Mouse (Mus musculus) liver, embryonic 15.5 days (tissue): ENCODE results near the gene Abhd14a. TPM values are rescaled to one million over a fixed set of nuclear protein-coding genes. Genes with fewer than 3 reads are reported as not detected.

ENCODE experiments used
- ATAC-seq: fragments of 200-750 bp; cut with Nextera tagmentation; 2 replicates; pipeline ENCODE4 v1.8.0; 2017; ENCODE audit warnings: moderate number of reproducible peaks, mild to moderate bottlenecking, moderate library complexity; ENCODE audit not compliant: insufficient read depth
- H3K27ac ChIP-seq: fragments of 300-500 bp; sonication (generic); replicated peaks from 2 replicates; pipeline ENCODE4 v1.5.1; 2015; ENCODE audit warnings: mild to moderate bottlenecking, inconsistent platforms
- H3K27me3 ChIP-seq: fragments of 300-500 bp; sonication (generic); 2 replicates; pipeline ENCODE4 v1.6.1; 2015; ENCODE audit warnings: mild to moderate bottlenecking, inconsistent platforms
- H3K36me3 ChIP-seq: fragments of 300-500 bp; sonication (generic); replicated peaks from 2 replicates; pipeline ENCODE4 v1.6.1; 2015; ENCODE audit warnings: moderate library complexity, mild to moderate bottlenecking, inconsistent platforms
- H3K4me1 ChIP-seq: fragments of 300-500 bp; sonication (generic); replicated peaks from 2 replicates; pipeline ENCODE4 v1.6.1; 2015; ENCODE audit warnings: inconsistent platforms
- H3K4me2 ChIP-seq: fragments of 300-500 bp; sonication (generic); 2 replicates; pipeline ENCODE4 v1.6.1; 2015; ENCODE audit warnings: moderate library complexity, mild to moderate bottlenecking, inconsistent platforms
- H3K4me3 ChIP-seq: fragments of 300-500 bp; sonication (generic); replicated peaks from 2 replicates; pipeline ENCODE4 v1.5.1; 2015; ENCODE audit warnings: mild to moderate bottlenecking, inconsistent platforms
- H3K9ac ChIP-seq: fragments of 300-500 bp; sonication (generic); 2 replicates; pipeline ENCODE4 v1.6.1; 2015; ENCODE audit warnings: moderate library complexity, mild to moderate bottlenecking, inconsistent platforms
- H3K9me3 ChIP-seq: fragments of 300-500 bp; sonication (generic); replicated peaks from 2 replicates; pipeline ENCODE4 v1.6.1; 2016; ENCODE audit warnings: inconsistent platforms
- WGBS: fragments of 180-500 bp; shearing (Covaris S2); methylation state at CpG from one replicate; pipeline ENCODE4 v1.1.7; 2015; ENCODE audit warnings: mixed read lengths; ENCODE audit not compliant: insufficient replicate concordance; 5-methylcytosine and 5-hydroxymethylcytosine counted together
- polyA plus RNA-seq: library from polyadenylated mRNA; unstranded; fragments of >200 nt; fragmentation: Nextera tagmentation; extraction: Ambion mirVana; gene quantifications from 2 replicates; pipeline ENCODE4 v1.2.1, GENCODE M21; 2015

The Abhd14a gene
- polyA plus RNA-seq, 1 experiment from 2014 or later = 20.2 TPM

DNA sequence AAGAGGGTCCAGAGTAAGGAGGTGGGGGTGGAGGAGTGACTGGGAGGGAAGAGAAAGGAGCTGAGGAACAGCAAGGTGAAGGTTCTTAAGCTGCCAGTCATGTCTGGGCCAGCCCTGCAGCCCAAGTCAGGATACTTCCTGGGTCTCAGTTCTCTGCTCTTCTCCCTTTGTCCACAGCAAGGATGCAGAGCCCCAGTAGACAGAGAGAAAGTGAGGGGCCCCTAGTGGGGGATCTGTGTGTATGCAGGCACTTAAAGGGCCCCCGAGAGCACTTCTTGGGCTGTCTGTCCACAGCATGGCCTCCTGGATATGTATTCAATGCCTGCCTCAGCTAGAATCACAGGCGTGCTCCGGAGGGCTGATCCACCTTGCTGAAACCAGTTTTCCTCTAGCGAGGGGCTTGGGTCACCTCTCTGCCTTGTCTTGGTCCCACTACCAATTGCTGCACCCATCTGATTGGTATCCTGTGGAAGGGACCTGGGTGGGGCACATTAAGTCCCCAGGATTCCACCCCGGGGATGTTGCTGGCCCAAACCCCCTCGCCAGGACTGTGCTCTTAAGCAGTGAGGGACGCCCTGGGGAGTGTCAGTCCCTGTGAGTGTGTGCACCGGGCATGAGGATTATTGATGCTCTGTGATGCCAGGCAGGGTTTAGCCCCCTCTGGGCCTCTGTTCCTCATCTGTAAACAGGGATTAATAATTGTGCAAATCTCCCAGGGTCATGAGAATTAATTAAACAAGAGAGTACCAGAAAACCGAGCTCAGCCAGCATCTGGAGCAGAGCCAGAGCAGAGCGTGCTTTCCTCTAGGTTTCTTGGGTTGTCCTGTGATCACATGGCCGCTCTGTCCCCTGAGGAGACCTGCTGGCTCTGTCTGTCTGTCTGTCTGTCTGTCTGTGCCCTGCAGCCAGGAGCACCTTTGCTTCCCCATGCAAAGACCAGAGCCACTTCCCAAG is 52.6 kb downstream of the Abhd14a start:
- Histone ChIP-seq H3K9me3 (no peaks in the 10 kb centered on the region), H3K36me3 (no peaks in the 10 kb centered on the region), H3K27ac (no peak overlapping the region), H3K27me3 (no peaks in the 10 kb centered on the region; the same call in 1 of the 2 replicates), H3K4me3 (no peak overlapping the region), H3K9ac (no peak overlapping the region), H3K4me2 (no peak overlapping the region), H3K4me1 (peaks cover 51% of the 10 kb centered on the region)
- no peak for ATAC-seq
- 58% methylated on average over 11 of the region's 11 CpGs for WGBS

DNA sequence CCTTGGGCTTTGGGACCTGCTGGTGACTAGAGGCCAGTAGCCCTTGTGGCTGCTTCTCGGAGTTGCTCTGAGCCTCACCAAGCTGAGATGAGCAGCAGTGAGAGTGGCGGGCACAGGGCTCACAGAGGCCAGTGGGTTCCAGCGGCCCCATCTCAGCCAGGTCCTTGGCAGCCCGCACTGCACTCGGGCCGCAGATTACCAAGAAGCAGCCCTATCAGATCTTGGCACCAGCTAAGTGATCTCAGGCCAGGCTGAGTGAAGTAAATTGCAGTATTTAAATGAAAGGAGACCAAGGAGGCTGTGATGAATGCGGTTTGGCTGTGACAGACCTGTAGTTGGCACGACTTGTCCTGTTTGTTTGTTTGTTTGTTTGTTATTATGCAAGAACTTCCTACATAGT is 53.9 kb downstream of the Abhd14a start:
- 48% methylated on average over 8 of the region's 8 CpGs for WGBS

DNA sequence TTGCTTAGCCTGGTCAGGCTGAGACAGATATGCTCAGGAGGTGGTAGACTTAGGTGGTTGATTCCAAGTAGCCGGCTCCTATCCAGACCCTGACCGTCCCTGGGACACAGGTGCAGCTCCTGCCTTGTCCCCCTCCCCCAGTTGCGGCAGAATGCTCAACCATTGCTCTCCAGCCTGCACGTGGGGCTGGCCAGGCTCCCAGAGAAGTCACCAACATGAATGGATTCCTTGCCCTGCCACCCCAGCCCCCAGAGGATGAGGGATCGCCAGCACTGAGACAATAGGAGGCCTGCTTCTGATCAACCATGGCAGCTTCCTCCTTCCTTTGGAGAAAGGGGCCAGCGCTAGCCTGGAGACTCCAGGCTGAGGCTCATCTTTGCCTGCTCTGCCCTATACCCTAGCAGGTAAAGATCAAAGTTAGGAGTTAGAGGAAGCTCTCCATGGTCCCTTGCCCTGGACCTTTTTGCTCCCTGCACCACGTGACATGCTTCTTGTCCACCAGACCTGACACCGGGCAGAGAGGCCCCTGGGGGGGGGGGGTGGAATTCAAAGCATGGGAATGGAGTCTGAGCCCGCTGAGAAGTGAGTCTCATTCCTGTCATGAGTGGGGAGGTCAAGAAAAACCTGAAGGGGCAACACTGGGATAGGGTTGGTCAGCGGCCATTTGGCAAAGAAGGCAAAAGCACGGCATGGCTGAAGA is 54.5 kb downstream of the Abhd14a start:
- Histone ChIP-seq H3K36me3 (no peaks in the 10 kb centered on the region), H3K9ac (no peak overlapping the region), H3K27me3 (no peaks in the 10 kb centered on the region; the same call in 1 of the 2 replicates), H3K27ac (no peak overlapping the region), H3K4me3 (no peak overlapping the region), H3K4me2 (no peak overlapping the region), H3K4me1 (peaks cover 34% of the 10 kb centered on the region), H3K9me3 (no peaks in the 10 kb centered on the region)
- WGBS = 63% methylated on average over 11 of the region's 11 CpGs
- no peak for ATAC-seq

More for the DNA sequence above, 53.9 kb downstream of the Abhd14a start:
- H3K4me1 ChIP-seq = peaks cover 37% of the 10 kb centered on the region
- H3K27ac ChIP-seq = no peak overlapping the region
- no peaks in the 10 kb centered on the region for H3K36me3 ChIP-seq
- H3K9me3 ChIP-seq = no peaks in the 10 kb centered on the region
- H3K27me3 ChIP-seq = no peaks in the 10 kb centered on the region; the same call in 1 of the 2 replicates
- H3K4me3 ChIP-seq = no peak overlapping the region
- no peak overlapping the region for H3K4me2 ChIP-seq
- H3K9ac ChIP-seq = no peak overlapping the region
- ATAC-seq = no peak

Other genes with a start within 250 kb of the Abhd14a start
- 11.7 and 13.6 TPM in 2 replicates for gene Ppm1m, start 247.9 kb downstream of the Abhd14a start, polyA plus RNA-seq
- 23.5 and 23.8 TPM in 2 replicates for gene Twf2, start 244.6 kb downstream of the Abhd14a start, polyA plus RNA-seq
- gene Tlr9, start 225.1 kb downstream of the Abhd14a start, polyA plus RNA-seq = 0.03 and 0.07 TPM in 2 replicates
- 52.6 and 59.6 TPM in 2 replicates for gene Alas1, start 199.0 kb downstream of the Abhd14a start, polyA plus RNA-seq
- gene Poc1a, start 166.6 kb downstream of the Abhd14a start, polyA plus RNA-seq = 23.1 and 25.1 TPM in 2 replicates
- 3.4 and 5.1 TPM in 2 replicates for gene Dusp7, start 79.0 kb downstream of the Abhd14a start, polyA plus RNA-seq
- gene Rpl29, start 18.2 kb downstream of the Abhd14a start, polyA plus RNA-seq = 454 and 516 TPM in 2 replicates
- 32.4 and 35.5 TPM in 2 replicates for gene Acy1, start 9.4 kb downstream of the Abhd14a start, polyA plus RNA-seq
- 29.0 and 36.4 TPM in 2 replicates for gene Abhd14b, start 219 bp downstream of the Abhd14a start, polyA plus RNA-seq
- gene Pcbp4, start 5.6 kb upstream of the Abhd14a start, polyA plus RNA-seq = 7.4 and 9.1 TPM in 2 replicates
- gene Gpr62, start 18.3 kb upstream of the Abhd14a start, polyA plus RNA-seq = not detected in 2 replicates
- 20.8 and 24.5 TPM in 2 replicates for gene Rrp9, start 28.3 kb upstream of the Abhd14a start, polyA plus RNA-seq
- gene Parp3, start 29.3 kb upstream of the Abhd14a start, polyA plus RNA-seq = 1.4 TPM in 2 replicates
- gene Iqcf1, start 52.3 kb upstream of the Abhd14a start, polyA plus RNA-seq = not detected in 2 replicates
- not detected in 2 replicates for gene Iqcf5, start 66.9 kb upstream of the Abhd14a start, polyA plus RNA-seq
- gene Iqcf3, start 114.0 kb upstream of the Abhd14a start, polyA plus RNA-seq = not detected in 2 replicates
- not detected in 2 replicates for gene Iqcf4, start 123.3 kb upstream of the Abhd14a start, polyA plus RNA-seq
- not detected in 2 replicates for gene Iqcf6, start 178.9 kb upstream of the Abhd14a start, polyA plus RNA-seq
- not detected in 2 replicates for gene Grm2, start 208.4 kb upstream of the Abhd14a start, polyA plus RNA-seq
- 16.5 and 16.8 TPM in 2 replicates for gene Tex264, start 238.2 kb upstream of the Abhd14a start, polyA plus RNA-seq